Mouse (Mus musculus) myocyte (in vitro differentiated cells): ENCODE data around the gene Rtn4rl1. TPM values are rescaled to one million over a fixed set of nuclear protein-coding genes. Genes with fewer than 3 reads are reported as not detected.
"Not testable (repeated sequence)": the region's sequence is repeated elsewhere in the genome, so short reads cannot be mapped to it uniquely, and the experiment has no call there.

Source experiments
- H3K27me3 ChIP-seq: one replicate; pipeline ENCODE4 v1.6.1; 2011; ENCODE audit not compliant: control insufficient read depth, insufficient read depth, insufficient read length
- H3K36me3 ChIP-seq: one replicate; pipeline ENCODE4 v1.6.1; 2011; ENCODE audit not compliant: control insufficient read depth, insufficient read depth
- H3K4me2 ChIP-seq: one replicate; pipeline ENCODE4 v1.6.1; 2011; ENCODE audit warnings: low read depth, control low read depth
- H3K4me3 ChIP-seq: one replicate; pipeline ENCODE4 v1.5.1; 2011; ENCODE audit warnings: mild to moderate bottlenecking, control low read depth, moderate library complexity
- H3K79me2 ChIP-seq: one replicate; pipeline ENCODE4 v1.6.1; 2011; ENCODE audit not compliant: control insufficient read depth, insufficient read depth
- H3ac ChIP-seq: one replicate; pipeline ENCODE4 v1.6.1; 2011; ENCODE audit not compliant: control insufficient read depth, insufficient read length
- CEBPB ChIP-seq: IDR thresholded peaks from 2 replicates; pipeline ENCODE4 v1.6.1; 2011; ENCODE audit warnings: mild to moderate bottlenecking, moderate library complexity; ENCODE audit not compliant: poor library complexity, insufficient read depth, severe bottlenecking
- E2F4 ChIP-seq: IDR thresholded peaks from one replicate; pipeline ENCODE4 v1.6.1; 2011; ENCODE audit warnings: mild to moderate bottlenecking, control low read depth, moderate library complexity; ENCODE audit not compliant: insufficient read depth
- MAX ChIP-seq: IDR thresholded peaks from one replicate; pipeline ENCODE4 v1.6.1; 2011; ENCODE audit warnings: low read depth, mild to moderate bottlenecking, control low read depth
- MYOD1 ChIP-seq, 3 experiments: IDR thresholded peaks; one replicate each; pipeline ENCODE4 v1.6.1; 2011; ENCODE audit warnings: control low read depth in 2 of 3, low read depth in 2 of 3, mild to moderate bottlenecking in 2 of 3, moderate library complexity in 1 of 3; ENCODE audit not compliant: insufficient read length in 2 of 3, control insufficient read depth in 1 of 3
- MYOG ChIP-seq, 3 experiments: IDR thresholded peaks; one replicate each; pipeline ENCODE4 v1.6.1; 2011; ENCODE audit warnings: control low read depth in 2 of 3, low read depth in 2 of 3, mild to moderate bottlenecking in 2 of 3; ENCODE audit not compliant: insufficient read length in 2 of 3, control insufficient read depth in 1 of 3, insufficient read depth in 1 of 3
- POLR2A ChIP-seq: IDR thresholded peaks from one replicate; pipeline ENCODE4 v1.6.1; 2011; ENCODE audit warnings: low read depth, mild to moderate bottlenecking, control low read depth, moderate library complexity; ENCODE audit not compliant: insufficient read length
- POLR2AphosphoS2 ChIP-seq: IDR thresholded peaks from one replicate; pipeline ENCODE4 v1.6.1; 2011; ENCODE audit warnings: low read depth, control low read depth; ENCODE audit not compliant: insufficient read length
- REST ChIP-seq: IDR thresholded peaks from one replicate; pipeline ENCODE4 v1.6.1; 2011; ENCODE audit warnings: mild to moderate bottlenecking, control low read depth, moderate library complexity; ENCODE audit not compliant: insufficient read depth, insufficient read length
- SRF ChIP-seq: IDR thresholded peaks from one replicate; pipeline ENCODE4 v1.6.1; 2011; ENCODE audit warnings: low read depth; ENCODE audit not compliant: control insufficient read depth, insufficient read length
- TCF12 ChIP-seq: IDR thresholded peaks from one replicate; pipeline ENCODE4 v1.6.1; 2011; ENCODE audit warnings: mild to moderate bottlenecking, control low read depth; ENCODE audit not compliant: poor library complexity, insufficient read depth, severe bottlenecking
- TCF3 ChIP-seq: IDR thresholded peaks from one replicate; pipeline ENCODE4 v1.6.1; 2011; ENCODE audit warnings: low read depth, control low read depth; ENCODE audit not compliant: insufficient read length
- USF1 ChIP-seq: IDR thresholded peaks from one replicate; pipeline ENCODE4 v1.6.1; 2011; ENCODE audit warnings: low read depth, mild to moderate bottlenecking, control low read depth, moderate library complexity
- polyA plus RNA-seq: library from polyadenylated mRNA; unstranded; fragments of >200 nt; fragmentation: generic; extraction: Trizol; gene quantifications from one replicate; pipeline ENCODE4 v1.2.1, GENCODE M21; 2012; ENCODE audit warnings: missing spikeins

The Rtn4rl1 gene
- polyA plus RNA-seq, 1 experiment, result 0.16 TPM

DNA sequence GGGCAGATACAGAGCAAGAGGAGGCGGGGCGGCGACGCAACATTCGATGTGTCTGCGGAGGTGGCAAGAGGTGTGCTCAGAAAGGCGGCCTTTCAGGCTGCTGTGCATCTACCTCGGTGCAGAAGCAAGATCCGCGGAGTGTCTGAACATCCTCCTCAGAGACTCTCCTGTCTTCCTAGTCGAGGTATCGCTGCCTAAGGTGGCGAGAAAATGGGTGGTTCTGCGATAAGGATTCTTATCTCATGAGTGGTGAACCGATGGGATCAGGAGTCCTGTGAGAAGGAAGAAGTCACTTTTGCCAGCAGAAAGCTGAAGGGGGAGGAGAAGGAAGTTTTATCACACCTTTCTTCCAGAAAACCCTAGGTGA is 19.8 kb upstream of the Rtn4rl1 start:
- TF ChIP-seq POLR2A (peak; percentile 4), REST (no peak)
- peak overlapping the region; percentile 31 for H3K4me3 ChIP-seq
- H3K4me2 ChIP-seq, result peak overlapping the region; percentile 72
- peaks cover 13% of the 10 kb centered on the region for H3K79me2 ChIP-seq
- H3ac ChIP-seq, result no peak overlapping the region
- no peaks in the 10 kb centered on the region for H3K27me3 ChIP-seq
- H3K36me3 ChIP-seq, result no peaks in the 10 kb centered on the region

DNA sequence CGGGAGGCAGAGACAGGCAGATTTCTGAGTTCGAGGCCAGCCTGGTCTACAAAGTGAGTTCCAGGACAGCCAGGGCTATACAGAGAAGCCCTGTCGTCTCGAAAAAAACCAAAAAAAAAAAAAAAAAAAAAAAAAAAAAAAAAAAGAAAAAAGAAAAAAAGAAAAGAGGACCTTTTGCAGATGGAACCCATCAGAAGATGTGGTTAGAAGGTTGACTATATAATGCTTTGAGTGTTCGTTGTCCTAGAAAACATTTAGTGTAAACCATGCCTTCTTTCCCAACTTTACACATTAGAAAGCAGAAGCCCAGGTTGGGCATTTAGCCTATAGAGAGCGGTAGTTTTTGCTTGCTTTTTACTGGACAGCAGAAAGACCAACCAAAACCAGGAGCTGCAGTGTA is 19.0 kb upstream of the Rtn4rl1 start:
- H3ac ChIP-seq, H3K4me3 ChIP-seq, H3K27me3 ChIP-seq, H3K36me3 ChIP-seq, H3K4me2 ChIP-seq: not testable (repeated sequence)
- H3K79me2 ChIP-seq, result peaks cover 13% of the 10 kb centered on the region

GRCm38 (mm10) chr11:75178011-75178410 is 15.6 kb upstream of the Rtn4rl1 start:
- Histone ChIP-seq H3ac (peak overlapping the region; percentile 15), H3K79me2 (peaks cover 13% of the 10 kb centered on the region), H3K4me2 (peak overlapping the region; percentile 97), H3K4me3 (peak overlapping the region; percentile 87), H3K27me3 (no peaks in the 10 kb centered on the region), H3K36me3 (peaks cover 8% of the 10 kb centered on the region)
- TF ChIP-seq TCF12 (no peak), MYOG (IDR thresholded peaks at IDR 0.05; ENCODE audit: control insufficient read depth in 1 of 3, insufficient read depth in 1 of 3, insufficient read length in 2 of 3, low read depth in 2 of 3) (no peak), POLR2AphosphoS2 (no peak), CEBPB (no peak), MYOD1 (IDR thresholded peaks at IDR 0.05; ENCODE audit: control insufficient read depth in 1 of 3, insufficient read length in 2 of 3, low read depth in 2 of 3) (no peak), POLR2A (no peak), TCF3 (no peak), SRF (no peak), USF1 (no peak), REST (no peak), MAX (no peak)

DNA sequence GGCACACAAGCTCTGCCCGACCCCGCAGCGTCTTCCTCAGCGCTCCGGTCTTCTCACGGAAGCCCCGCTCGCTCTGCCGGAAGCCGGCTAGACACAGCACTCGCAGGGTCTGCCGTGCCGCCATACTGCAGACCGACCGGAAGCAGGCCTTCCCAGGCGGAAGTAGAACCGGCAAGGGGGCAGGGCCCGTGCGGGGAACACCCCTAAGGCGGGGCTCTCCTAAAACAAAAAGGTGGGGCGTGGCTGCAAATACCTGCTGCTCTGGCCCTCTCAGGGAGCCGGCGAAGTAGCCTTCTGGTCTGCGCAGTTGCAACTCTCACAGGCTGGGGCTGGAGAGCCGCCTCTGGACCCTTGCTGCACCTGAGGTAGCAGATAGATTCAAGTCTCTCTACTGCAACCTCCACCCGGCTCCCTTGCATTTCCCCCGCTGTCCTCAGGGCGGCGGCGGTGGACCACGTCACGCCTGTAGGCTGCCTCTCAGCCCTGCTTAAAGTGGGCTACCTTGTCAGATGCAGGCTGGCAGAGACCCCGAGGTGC is 14.8 kb upstream of the Rtn4rl1 start, which contains the start of gene Ovca2:
Gene Ovca2, minus strand, starts transcription at position 164 of the 537 bp plus-strand sequence.
- peaks cover 8% of the 10 kb centered on the region for H3K36me3 ChIP-seq

DNA sequence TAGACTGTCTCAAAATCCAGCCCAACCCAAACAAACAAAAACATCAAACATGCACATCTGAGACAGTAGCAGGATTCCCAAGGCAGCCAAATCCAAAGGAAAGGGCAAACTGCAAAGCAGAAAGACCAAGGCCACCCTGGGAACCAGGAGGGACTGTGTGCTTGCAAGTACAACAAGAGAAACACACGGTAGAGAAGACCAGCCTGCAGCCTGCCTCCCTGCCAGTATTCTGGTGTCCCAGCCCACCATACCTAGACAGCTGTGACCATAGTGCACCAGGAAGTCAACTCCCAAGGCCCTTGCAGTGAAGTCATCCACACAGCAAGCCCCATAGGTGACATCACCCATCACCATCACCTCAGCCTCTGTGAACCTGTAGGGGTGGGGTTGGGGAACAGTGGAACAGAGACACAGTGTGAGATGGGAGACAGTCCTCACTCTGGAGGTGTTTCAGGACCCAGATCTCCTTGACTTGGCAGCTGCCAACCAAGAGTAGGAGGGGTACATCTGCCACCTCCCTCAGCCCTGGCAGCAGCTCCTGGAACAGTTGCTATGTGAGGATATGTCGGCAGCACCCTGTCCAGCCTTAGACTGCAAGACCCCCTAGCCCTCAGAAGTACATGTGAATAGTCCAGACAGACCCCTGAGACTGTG is 9.5 kb upstream of the Rtn4rl1 start:
- H3K36me3 ChIP-seq, result peaks cover 8% of the 10 kb centered on the region
- no peak overlapping the region for H3K4me3 ChIP-seq
- no peaks in the 10 kb centered on the region for H3K27me3 ChIP-seq
- peaks cover 7% of the 10 kb centered on the region for H3K79me2 ChIP-seq
- no peak overlapping the region for H3K4me2 ChIP-seq
- TF ChIP-seq MAX, result no peak
- TF ChIP-seq USF1, result no peak
- TF ChIP-seq POLR2A, result no peak
- no peak for TF ChIP-seq E2F4
- TF ChIP-seq TCF12, result no peak
- no peak for TF ChIP-seq TCF3
- TF ChIP-seq MYOD1 (IDR thresholded peaks at IDR 0.05; ENCODE audit: control insufficient read depth in 1 of 3, insufficient read length in 2 of 3, low read depth in 2 of 3), result no peak
- no peak for TF ChIP-seq POLR2AphosphoS2
- no peak for TF ChIP-seq SRF
- TF ChIP-seq MYOG (IDR thresholded peaks at IDR 0.05; ENCODE audit: control insufficient read depth in 1 of 3, insufficient read depth in 1 of 3, insufficient read length in 2 of 3, low read depth in 2 of 3), result no peak
- no peak for TF ChIP-seq CEBPB
- TF ChIP-seq REST, result no peak
- H3ac ChIP-seq, result no peak overlapping the region

More for the DNA sequence above, 14.8 kb upstream of the Rtn4rl1 start, which contains the start of gene Ovca2:
- Histone ChIP-seq H3K79me2 (peaks cover 13% of the 10 kb centered on the region), H3K4me2 (peak within 1 kb of the TSS; percentile 97), H3K27me3 (no peaks in the 10 kb centered on the region), H3K4me3 (peak within 1 kb of the TSS; percentile 87), H3ac (peak within 1 kb of the TSS; percentile 15)
- TF ChIP-seq SRF (no peak), POLR2A (peak; percentile 91), POLR2AphosphoS2 (peak; percentile 97)
